Comparison of ENCODE assay signal across 41 mouse cellular contexts in the genomic region with DNA sequence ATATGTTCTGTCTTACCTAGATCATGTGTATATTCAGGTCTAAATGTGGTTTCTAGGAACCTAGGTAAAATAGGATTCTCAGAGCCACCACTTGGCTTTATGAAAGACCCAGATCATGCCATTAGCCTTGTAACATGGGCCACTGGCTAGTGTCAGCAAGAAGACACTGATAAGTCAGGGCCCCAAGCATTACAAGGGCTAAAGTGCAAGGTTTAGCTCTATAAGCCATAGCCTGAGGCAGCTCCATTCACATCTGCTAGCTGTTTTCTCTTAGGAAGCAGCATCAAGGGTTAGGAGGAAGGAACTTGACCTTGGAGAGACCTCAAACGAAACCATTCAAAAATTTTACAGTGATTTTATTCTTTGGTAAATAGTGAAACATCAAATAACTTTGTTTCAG. TPM values are rescaled to one million over a fixed set of nuclear protein-coding genes. Genes with fewer than 3 reads are reported as not detected.
"Had no signal": no experiment of that assay in that cellular context is flagged by ENCODE, and none has a peak within 500 bp of the region (broad histone marks: within the 10 kb centered on the region; RNA-seq: fewer than 3 reads in every experiment).

No protein-coding gene starts in this region.

- H3K9ac ChIP-seq: heart, embryonic 12.5 days; heart, embryonic 13.5 days; heart, embryonic 15.5 days; hindbrain, embryonic 12.5 days; hindbrain, embryonic 13.5 days; hindbrain, embryonic 14.5 days; hindbrain, embryonic 15.5 days; kidney, embryonic 15.5 days had no signal

- H3K4me3 ChIP-seq: heart, adult 2 months; heart, embryonic 10.5 days; heart, embryonic 12.5 days; heart, embryonic 13.5 days; heart, embryonic 15.5 days; hindbrain, embryonic 10.5 days; hindbrain, embryonic 12.5 days; hindbrain, embryonic 13.5 days; hindbrain, embryonic 15.5 days; kidney, embryonic 15.5 days; layer of hippocampus, adult 2 months; left cerebral cortex, adult 2 months had no signal

- H3K36me3 ChIP-seq: heart, embryonic 10.5 days; heart, embryonic 12.5 days; heart, embryonic 13.5 days; heart, embryonic 15.5 days; hindbrain, embryonic 10.5 days; hindbrain, embryonic 12.5 days; hindbrain, embryonic 13.5 days; hindbrain, embryonic 15.5 days; kidney, embryonic 15.5 days had no signal

- H3K4me2 ChIP-seq: heart, embryonic 11.5 days; heart, embryonic 12.5 days; heart, embryonic 13.5 days; heart, embryonic 15.5 days; hindbrain, embryonic 12.5 days; hindbrain, embryonic 13.5 days; hindbrain, embryonic 14.5 days; hindbrain, embryonic 15.5 days; kidney, embryonic 15.5 days had no signal

- H3K9me3 ChIP-seq: heart, embryonic 10.5 days; heart, embryonic 12.5 days; heart, embryonic 13.5 days; heart, embryonic 15.5 days; hindbrain, embryonic 10.5 days; hindbrain, embryonic 12.5 days; hindbrain, embryonic 13.5 days; hindbrain, embryonic 15.5 days; kidney, embryonic 15.5 days had no signal

- H3K27ac ChIP-seq: heart, adult 2 months; heart, embryonic 10.5 days; heart, embryonic 13.5 days; heart, embryonic 15.5 days; hindbrain, embryonic 10.5 days; hindbrain, embryonic 12.5 days; hindbrain, embryonic 13.5 days; hindbrain, embryonic 14.5 days; hindbrain, embryonic 15.5 days; hindbrain, postnatal 0 days; kidney, embryonic 15.5 days; kidney, postnatal 0 days; layer of hippocampus, adult 2 months; left cerebral cortex, adult 2 months had no signal

- H3K4me1 ChIP-seq: heart, embryonic 10.5 days; heart, embryonic 12.5 days; heart, embryonic 13.5 days; heart, embryonic 15.5 days; hindbrain, embryonic 10.5 days; hindbrain, embryonic 12.5 days; hindbrain, embryonic 13.5 days; hindbrain, embryonic 15.5 days; kidney, embryonic 15.5 days had no signal

- ATAC-seq: hindbrain, embryonic 16.5 days; hindbrain, postnatal 0 days; inflammation-experienced regulatory T-cells, adult 6 months had no signal

- H3K27me3 ChIP-seq: heart, embryonic 12.5 days; heart, embryonic 13.5 days; heart, embryonic 15.5 days; hindbrain, embryonic 12.5 days; hindbrain, embryonic 13.5 days; hindbrain, embryonic 15.5 days; kidney, embryonic 15.5 days had no signal

- DNase-seq: heart, adult 2 months; heart, postnatal 10 days; heart, postnatal 14 days; heart, postnatal 36 days; heart, postnatal 4 days; kidney, adult 11 months; kidney, adult 18-20 months; kidney, adult 2 months; kidney, adult 8-10 months; kidney, adult 9 months; kidney, postnatal 14 days; kidney, postnatal 25 days; kidney, postnatal 36 days; kidney, postnatal 4 days; layer of hippocampus, adult 9-11 months; layer of hippocampus, postnatal 36 days had no signal

RNA-seq across cellular contexts. Expression of a gene that starts 3.7 kb away (rescaled TPM):
- polyA plus RNA-seq: heart, embryonic 10.5 days; heart, embryonic 11.5 days; heart, embryonic 12.5 days; heart, embryonic 13.5 days; heart, embryonic 14.5 days; heart, embryonic 15.5 days; heart, embryonic 16.5 days; heart, postnatal 0 days; hindbrain, embryonic 10.5 days; hindbrain, embryonic 11.5 days; hindbrain, embryonic 12.5 days; hindbrain, embryonic 13.5 days; hindbrain, embryonic 14.5 days; hindbrain, embryonic 15.5 days; hindbrain, embryonic 16.5 days; hindbrain, postnatal 0 days; inflammation-experienced regulatory T-cells, adult 6 months; intestine, embryonic 14.5 days; kidney, embryonic 14.5 days; kidney, embryonic 15.5 days; kidney, embryonic 16.5 days; kidney, postnatal 0 days; large intestine, adult 2 months had no signal

RNA-seq across cellular contexts. Expression of a gene that starts 11.5 kb away (rescaled TPM):
- polyA plus RNA-seq: heart, adult 2 months; heart, embryonic 10.5 days; heart, embryonic 11.5 days; heart, embryonic 12.5 days; heart, embryonic 13.5 days; heart, embryonic 14.5 days; heart, embryonic 15.5 days; heart, postnatal 0 days; hindbrain, embryonic 10.5 days; hindbrain, embryonic 11.5 days; hindbrain, embryonic 13.5 days; hindbrain, embryonic 14.5 days; hindbrain, embryonic 15.5 days; hindbrain, embryonic 16.5 days; hindbrain, postnatal 0 days; inflammation-experienced regulatory T-cells, adult 6 months; large intestine, adult 2 months had no signal

RNA-seq across cellular contexts. Expression of a gene that starts 22.2 kb away (rescaled TPM):
- polyA plus RNA-seq: heart, adult 2 months; heart, embryonic 10.5 days; heart, embryonic 11.5 days; heart, embryonic 12.5 days; heart, embryonic 13.5 days; heart, embryonic 14.5 days; heart, embryonic 15.5 days; heart, embryonic 16.5 days; heart, postnatal 0 days; hindbrain, embryonic 10.5 days; hindbrain, embryonic 11.5 days; hindbrain, embryonic 12.5 days; hindbrain, embryonic 13.5 days; hindbrain, embryonic 14.5 days; hindbrain, embryonic 15.5 days; hindbrain, embryonic 16.5 days; hindbrain, postnatal 0 days; inflammation-experienced regulatory T-cells, adult 6 months; intestine, embryonic 14.5 days; kidney, adult 2 months; kidney, embryonic 14.5 days; kidney, embryonic 15.5 days; kidney, embryonic 16.5 days; kidney, postnatal 0 days; large intestine, adult 2 months had no signal

RNA-seq across cellular contexts. Expression of a gene that starts 36.4 kb away (rescaled TPM):
- polyA plus RNA-seq: heart, adult 2 months; heart, embryonic 10.5 days; heart, embryonic 11.5 days; heart, embryonic 12.5 days; heart, embryonic 13.5 days; heart, embryonic 14.5 days; heart, embryonic 15.5 days; heart, embryonic 16.5 days; heart, postnatal 0 days; hindbrain, embryonic 10.5 days; hindbrain, embryonic 11.5 days; hindbrain, embryonic 12.5 days; hindbrain, embryonic 13.5 days; hindbrain, embryonic 14.5 days; hindbrain, embryonic 15.5 days; hindbrain, embryonic 16.5 days; hindbrain, postnatal 0 days; inflammation-experienced regulatory T-cells, adult 6 months; intestine, embryonic 14.5 days; kidney, adult 2 months; kidney, embryonic 14.5 days; kidney, embryonic 15.5 days; kidney, embryonic 16.5 days; kidney, postnatal 0 days; large intestine, adult 2 months had no signal

RNA-seq across cellular contexts. Expression of a gene that starts 50.7 kb away (rescaled TPM):
- polyA plus RNA-seq: heart, adult 2 months; heart, embryonic 10.5 days; heart, embryonic 11.5 days; heart, embryonic 12.5 days; heart, embryonic 13.5 days; heart, embryonic 14.5 days; heart, embryonic 15.5 days; heart, embryonic 16.5 days; heart, postnatal 0 days; hindbrain, embryonic 10.5 days; hindbrain, embryonic 11.5 days; hindbrain, embryonic 12.5 days; hindbrain, embryonic 13.5 days; hindbrain, embryonic 14.5 days; hindbrain, embryonic 15.5 days; hindbrain, embryonic 16.5 days; hindbrain, postnatal 0 days; inflammation-experienced regulatory T-cells, adult 6 months; intestine, embryonic 14.5 days; kidney, adult 2 months; kidney, embryonic 14.5 days; kidney, embryonic 15.5 days; kidney, embryonic 16.5 days; kidney, postnatal 0 days; large intestine, adult 2 months had no signal
